Mouse (Mus musculus) neural tube, embryonic 15.5 days (tissue): ENCODE measurements around the gene Zfyve28. TPM values are rescaled to one million over a fixed set of nuclear protein-coding genes. Genes with fewer than 3 reads are reported as not detected.

Source experiments
- ATAC-seq: fragments of 200-750 bp; cut with Nextera tagmentation; 2 replicates; pipeline ENCODE4 v1.8.0; 2017; ENCODE audit warnings: mild to moderate bottlenecking, moderate TSS enrichment, moderate library complexity; ENCODE audit not compliant: low FRiP score
- H3K27ac ChIP-seq: fragments of 300-500 bp; sonication (generic); replicated peaks from 2 replicates; pipeline ENCODE4 v1.5.1; 2015; ENCODE audit warnings: mild to moderate bottlenecking, inconsistent platforms
- H3K27me3 ChIP-seq: fragments of 300-500 bp; sonication (generic); replicated peaks from 2 replicates; pipeline ENCODE4 v1.6.1; 2015; ENCODE audit warnings: inconsistent platforms
- H3K36me3 ChIP-seq: fragments of 300-500 bp; sonication (generic); 2 replicates; pipeline ENCODE4 v1.6.1; 2015; ENCODE audit warnings: inconsistent platforms
- H3K4me1 ChIP-seq: fragments of 300-500 bp; sonication (generic); 2 replicates; pipeline ENCODE4 v1.6.1; 2015; ENCODE audit warnings: inconsistent platforms
- H3K4me2 ChIP-seq: fragments of 300-500 bp; sonication (generic); 2 replicates; pipeline ENCODE4 v1.6.1; 2015; ENCODE audit warnings: inconsistent platforms, mild to moderate bottlenecking, moderate library complexity
- H3K4me3 ChIP-seq: fragments of 300-500 bp; sonication (generic); replicated peaks from 2 replicates; pipeline ENCODE4 v1.5.1; 2015; ENCODE audit warnings: mild to moderate bottlenecking, inconsistent platforms
- H3K9ac ChIP-seq: fragments of 300-500 bp; sonication (generic); replicated peaks from 2 replicates; pipeline ENCODE4 v1.6.1; 2015; ENCODE audit warnings: mild to moderate bottlenecking, inconsistent platforms
- H3K9me3 ChIP-seq: fragments of 300-500 bp; sonication (generic); replicated peaks from 2 replicates; pipeline ENCODE4 v1.6.1; 2016; ENCODE audit warnings: inconsistent platforms
- WGBS: fragments of 180-500 bp; shearing (Covaris S2); methylation state at CpG from one replicate; pipeline ENCODE4 v1.1.7; 2015; ENCODE audit warnings: mixed read lengths; 5-methylcytosine and 5-hydroxymethylcytosine counted together
- polyA plus RNA-seq: library from polyadenylated mRNA; unstranded; fragments of >200 nt; fragmentation: Nextera tagmentation; extraction: Ambion mirVana; gene quantifications from 2 replicates; pipeline ENCODE4 v1.2.1, GENCODE M21; 2015

Gene Zfyve28
- 6.3 and 7.5 TPM in 2 replicates for polyA plus RNA-seq

DNA sequence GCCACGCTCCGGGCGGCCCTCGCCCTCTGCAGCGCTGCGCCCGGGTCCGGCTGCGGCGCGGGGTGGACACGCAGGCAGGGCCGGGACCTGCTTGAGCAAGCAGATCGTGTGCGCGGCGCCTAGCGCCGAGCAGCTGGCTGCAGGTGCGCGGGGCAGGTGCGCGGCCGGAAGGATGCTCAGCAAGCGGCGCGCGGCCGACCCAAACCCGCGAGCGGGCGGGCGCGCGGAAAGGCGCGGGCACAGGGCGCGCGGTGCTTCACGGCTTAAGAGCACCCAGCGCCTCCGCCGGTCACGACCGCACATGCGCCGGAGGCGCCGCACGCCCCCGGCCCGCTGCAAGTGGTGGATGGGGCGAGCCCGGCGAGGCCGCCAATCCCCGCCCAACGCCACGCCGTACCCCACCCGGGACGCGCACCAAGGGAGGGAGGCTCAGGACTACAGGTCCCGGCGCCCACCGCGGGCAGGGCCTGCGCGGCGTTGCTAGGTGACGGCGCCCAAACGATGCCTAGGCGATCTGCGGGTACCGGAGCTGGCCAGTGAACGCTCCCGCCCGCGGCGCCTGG, at the start of gene Zfyve28, which contains the start of gene Cfap99:
TSS of gene Zfyve28 (minus strand) at position 296 of the 563 bp plus-strand sequence.
TSS of gene Cfap99 (plus strand) at position 447 of the 563 bp plus-strand sequence.
- ATAC-seq, result peak; percentile 99
- H3K36me3 ChIP-seq, result no peaks in the 10 kb centered on the region
- H3K9me3 ChIP-seq, result no peaks in the 10 kb centered on the region
- peak within 1 kb of the TSS; percentile 79 for H3K4me3 ChIP-seq
- peak within 1 kb of the TSS; percentile 80 for H3K9ac ChIP-seq
- H3K4me2 ChIP-seq, result peak within 1 kb of the TSS; percentile 76
- H3K27ac ChIP-seq, result peak within 1 kb of the TSS; percentile 65
- H3K27me3 ChIP-seq, result peaks cover 26% of the 10 kb centered on the region
- peaks cover 23% of the 10 kb centered on the region for H3K4me1 ChIP-seq
- under 1% methylated on average over 77 of the region's 83 CpGs for WGBS

DNA sequence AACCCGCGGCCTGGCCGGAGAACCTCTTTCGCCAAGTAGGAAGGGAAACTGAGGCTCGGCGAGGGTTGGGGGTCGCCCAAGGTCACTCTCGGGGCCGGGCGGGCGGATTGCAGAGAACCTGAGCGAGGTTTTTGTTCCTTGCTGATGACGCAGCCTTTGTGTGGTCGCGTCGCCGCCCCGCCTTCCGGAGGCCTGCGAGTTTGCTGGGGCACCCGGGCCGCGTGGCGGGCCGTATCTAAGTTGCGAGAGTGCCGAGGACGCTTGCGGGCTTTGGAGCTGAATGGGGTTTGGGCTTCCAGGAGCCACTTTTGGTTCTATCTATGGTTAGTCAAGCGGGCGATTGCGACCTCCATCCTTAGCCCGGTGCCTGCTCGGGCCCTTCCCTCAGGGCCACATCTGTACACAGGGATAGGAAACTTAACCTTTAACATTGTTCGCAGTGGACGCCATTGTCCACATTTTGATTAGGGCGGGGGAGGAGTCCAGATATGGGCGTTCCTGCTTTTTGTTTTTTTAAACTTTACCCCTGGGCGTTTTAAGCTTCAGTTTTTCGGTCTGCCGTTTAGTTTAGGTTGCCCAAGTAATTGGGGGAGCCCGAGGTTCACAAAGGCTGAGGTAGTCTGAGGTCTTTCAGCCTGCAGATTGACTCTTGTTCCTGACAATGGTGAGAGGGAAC, 48.7 kb upstream of the Zfyve28 start:
- H3K36me3 ChIP-seq, result no peaks in the 10 kb centered on the region
- peak overlapping the region; percentile 82 for H3K4me2 ChIP-seq
- H3K4me3 ChIP-seq, result peak overlapping the region; percentile 99
- ATAC-seq, result peak; percentile 16; the same call in 1 of the 2 replicates
- no peaks in the 10 kb centered on the region for H3K9me3 ChIP-seq
- H3K27ac ChIP-seq, result peak overlapping the region; percentile 94
- H3K4me1 ChIP-seq, result peaks cover 25% of the 10 kb centered on the region
- no peaks in the 10 kb centered on the region for H3K27me3 ChIP-seq
- under 1% methylated on average over 42 of the region's 42 CpGs for WGBS
- peak overlapping the region; percentile 95 for H3K9ac ChIP-seq

DNA sequence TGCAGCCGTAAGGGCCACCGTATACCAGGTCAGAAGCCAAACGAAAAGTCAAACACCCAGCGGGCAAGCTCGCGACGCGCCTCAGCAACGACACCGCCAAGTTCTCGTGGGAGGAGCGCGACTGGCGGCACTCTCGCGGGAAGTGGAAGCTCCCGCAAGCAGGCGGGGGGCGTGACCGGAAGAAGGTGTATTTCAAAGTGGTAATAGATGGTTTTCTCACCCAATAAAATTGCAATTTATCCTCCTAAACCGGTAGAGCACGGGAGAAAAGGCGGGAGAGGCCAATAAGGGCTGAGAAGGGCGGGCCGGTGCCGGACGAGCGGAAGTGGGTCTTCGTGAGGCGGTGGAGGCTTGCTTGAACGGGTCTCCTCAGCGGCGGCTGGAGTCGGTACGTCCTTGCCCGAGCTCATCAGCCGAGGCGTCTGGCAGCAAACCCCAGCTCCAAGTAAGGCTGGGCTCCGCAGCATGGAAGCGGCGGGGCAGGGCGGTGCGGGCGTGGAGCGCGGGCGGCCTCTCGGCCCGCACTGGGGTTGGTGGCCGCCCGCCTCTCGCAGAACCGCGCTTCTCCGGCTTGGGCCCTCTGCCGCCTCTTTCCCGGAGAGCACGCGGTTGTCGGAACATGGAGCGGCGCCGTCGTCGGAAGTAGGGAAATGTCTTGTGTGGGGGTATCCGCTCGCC, 48.0 kb upstream of the Zfyve28 start, which contains the start of gene Rnf4:
TSS of gene Rnf4 (plus strand) at position 193 of the 678 bp plus-strand sequence.
- Histone ChIP-seq H3K4me1 (peaks cover 25% of the 10 kb centered on the region), H3K9me3 (no peaks in the 10 kb centered on the region), H3K27me3 (no peaks in the 10 kb centered on the region), H3K9ac (peak within 1 kb of the TSS; percentile 95), H3K36me3 (no peaks in the 10 kb centered on the region), H3K27ac (peak within 1 kb of the TSS; percentile 94), H3K4me3 (peak within 1 kb of the TSS; percentile 99), H3K4me2 (peak within 1 kb of the TSS; percentile 94)
- peak; percentile 98 for ATAC-seq
- WGBS, result under 1% methylated on average over 67 of the region's 67 CpGs

DNA sequence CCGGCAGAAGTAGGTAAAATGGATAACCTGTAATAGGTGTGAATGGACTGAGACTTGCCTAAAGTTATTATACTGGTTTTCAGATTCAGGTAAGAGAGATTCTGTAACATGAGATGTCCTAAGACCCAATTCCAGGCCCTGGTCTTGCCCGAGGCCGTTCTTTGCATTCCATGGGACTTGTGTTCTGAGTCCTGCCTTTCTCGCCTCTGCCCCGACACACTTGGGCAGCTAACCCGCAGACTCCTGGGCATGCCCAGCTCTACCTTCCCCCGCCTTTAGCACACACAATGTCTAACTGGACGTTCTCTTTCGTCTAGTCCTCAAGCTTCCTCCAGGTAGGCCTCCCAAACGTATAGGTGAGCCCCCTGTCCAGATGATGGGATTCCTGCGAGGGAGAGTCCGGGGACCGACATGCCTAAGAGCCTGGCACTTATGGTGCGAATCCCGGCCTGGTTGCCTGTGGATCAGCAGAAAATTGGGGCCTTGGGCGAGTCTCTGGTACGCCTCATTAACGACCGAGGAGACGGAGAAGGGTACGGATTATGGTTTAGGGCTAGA, 47.4 kb upstream of the Zfyve28 start:
- H3K27me3 ChIP-seq, result no peaks in the 10 kb centered on the region
- WGBS, result 2% methylated on average over 21 of the region's 21 CpGs
- peaks cover 25% of the 10 kb centered on the region for H3K4me1 ChIP-seq
- H3K4me2 ChIP-seq, result peak overlapping the region; percentile 94
- H3K4me3 ChIP-seq, result peak overlapping the region; percentile 99
- peak; percentile 66 for ATAC-seq
- no peaks in the 10 kb centered on the region for H3K36me3 ChIP-seq
- H3K9me3 ChIP-seq, result no peaks in the 10 kb centered on the region
- H3K9ac ChIP-seq, result peak overlapping the region; percentile 95
- peak overlapping the region; percentile 91 for H3K27ac ChIP-seq

DNA sequence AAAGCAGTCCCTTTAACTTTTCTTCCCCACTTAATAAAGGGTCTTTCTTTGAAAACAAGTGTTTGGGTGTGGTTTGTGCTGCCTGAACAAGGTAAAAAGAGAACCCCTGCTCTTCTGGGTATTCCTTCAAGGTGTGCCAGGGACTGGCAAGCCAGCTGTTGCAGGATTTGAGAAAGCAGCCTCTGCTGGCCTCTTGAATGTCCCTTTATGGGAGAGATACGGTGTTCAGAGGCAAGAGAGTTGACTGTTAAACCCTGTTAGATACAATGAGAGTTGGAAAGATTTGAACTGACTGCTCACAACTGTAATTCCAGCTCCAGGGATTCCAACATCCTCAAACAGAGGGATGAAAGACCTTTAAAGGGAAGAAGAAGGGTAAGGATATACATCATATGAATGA, 45.8 kb upstream of the Zfyve28 start:
- H3K4me2 ChIP-seq, result no peak overlapping the region
- H3K9ac ChIP-seq, result no peak overlapping the region
- no peaks in the 10 kb centered on the region for H3K36me3 ChIP-seq
- H3K27me3 ChIP-seq, result no peaks in the 10 kb centered on the region
- peaks cover 22% of the 10 kb centered on the region for H3K4me1 ChIP-seq
- H3K27ac ChIP-seq, result no peak overlapping the region
- 89% methylated on average over 1 of the region's 1 CpGs for WGBS
- no peak for ATAC-seq
- no peaks in the 10 kb centered on the region for H3K9me3 ChIP-seq
- no peak overlapping the region for H3K4me3 ChIP-seq

DNA sequence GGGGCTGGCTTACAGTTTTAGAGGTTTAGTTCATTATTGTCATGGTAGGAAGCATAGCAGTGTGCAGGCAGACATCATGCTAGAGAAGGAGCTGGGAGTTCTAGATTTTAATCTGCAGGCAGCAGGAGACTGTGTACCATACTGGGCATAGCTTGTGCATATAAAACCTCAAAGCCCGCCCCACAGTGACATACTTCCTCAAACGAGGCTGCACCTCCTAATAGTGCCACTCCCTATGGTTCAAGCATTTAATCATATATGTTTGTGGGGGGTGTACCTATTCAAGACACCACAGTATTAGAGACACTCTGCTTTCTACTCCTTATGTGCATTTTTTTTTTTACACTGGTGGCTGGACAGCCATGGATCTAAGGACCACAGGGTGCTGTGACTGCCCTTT, 41.9 kb upstream of the Zfyve28 start:
- ATAC-seq, result no peak
- H3K9me3 ChIP-seq, result no peaks in the 10 kb centered on the region
- H3K9ac ChIP-seq, result no peak overlapping the region
- H3K27me3 ChIP-seq, result no peaks in the 10 kb centered on the region
- H3K4me1 ChIP-seq, result peaks cover 14% of the 10 kb centered on the region
- no peak overlapping the region for H3K4me3 ChIP-seq
- 84% methylated on average over 2 of the region's 2 CpGs for WGBS
- H3K36me3 ChIP-seq, result no peaks in the 10 kb centered on the region
- H3K4me2 ChIP-seq, result no peak overlapping the region
- no peak overlapping the region for H3K27ac ChIP-seq

DNA sequence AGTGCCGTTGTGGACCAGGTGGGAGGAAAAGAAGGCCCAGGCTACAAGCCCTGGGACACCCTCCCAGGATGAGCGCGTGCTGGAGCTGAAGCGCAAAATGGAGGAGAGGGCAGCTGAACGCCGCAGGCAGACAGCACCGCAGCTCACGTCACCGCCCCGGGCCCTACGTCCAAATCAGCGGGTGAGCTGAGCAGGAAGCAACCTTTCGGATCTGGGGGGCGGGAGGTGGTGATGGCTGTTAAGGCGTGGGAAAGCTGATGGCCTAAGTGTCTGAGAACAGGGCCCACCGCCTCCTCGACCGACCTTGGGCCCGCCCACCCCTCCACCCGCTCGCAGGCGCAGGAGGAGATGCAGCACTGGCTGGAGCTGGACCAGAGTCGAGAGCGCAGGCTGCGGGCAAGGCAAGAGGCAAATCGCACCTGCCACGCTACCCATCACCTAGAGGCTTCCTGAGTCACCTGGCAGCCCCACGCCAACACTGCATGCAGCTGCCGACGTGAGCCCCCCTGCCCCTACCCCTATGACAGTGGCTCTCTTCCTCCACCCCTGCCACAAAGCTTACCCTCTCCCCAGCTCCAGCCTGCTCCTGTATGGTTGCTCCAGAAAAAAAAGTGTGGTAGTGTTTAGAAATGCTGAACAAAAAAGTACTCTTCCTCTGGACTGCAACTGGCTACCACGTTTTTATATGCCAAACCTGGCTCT, 38.8 kb upstream of the Zfyve28 start:
- 14% methylated on average over 31 of the region's 31 CpGs for whole genome bisulfite sequencing
- H3K27me3 ChIP-seq, result no peaks in the 10 kb centered on the region
- peak overlapping the region; percentile 44 for H3K9ac ChIP-seq
- ATAC-seq, result peak; percentile 83
- H3K27ac ChIP-seq, result no peak overlapping the region
- H3K9me3 ChIP-seq, result no peaks in the 10 kb centered on the region
- H3K36me3 ChIP-seq, result no peaks in the 10 kb centered on the region
- H3K4me3 ChIP-seq, result peak overlapping the region; percentile 34
- H3K4me2 ChIP-seq, result peak overlapping the region; percentile 59
- peaks cover 14% of the 10 kb centered on the region for H3K4me1 ChIP-seq

DNA sequence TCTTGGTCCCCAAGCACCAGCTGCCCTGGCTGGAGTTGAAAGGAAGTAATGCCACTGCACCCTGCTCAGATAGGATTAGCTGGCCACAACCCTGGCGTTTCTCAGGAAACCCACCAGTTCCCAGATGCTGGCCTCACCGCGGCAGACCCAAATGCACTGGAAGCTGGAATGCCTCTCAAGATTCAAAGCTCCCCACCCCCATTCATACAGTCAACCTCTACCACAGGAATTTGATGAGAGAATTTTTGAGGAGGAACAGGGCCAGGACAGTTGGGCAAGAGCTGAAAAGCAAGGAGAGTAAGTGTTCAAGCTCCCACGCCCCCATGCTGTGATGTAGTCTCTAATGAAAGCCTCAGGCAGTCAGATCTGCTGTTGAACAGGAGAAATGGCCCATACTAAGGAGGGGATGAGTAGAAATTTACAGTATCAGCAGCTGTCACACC, 38.0 kb upstream of the Zfyve28 start:
- no peaks in the 10 kb centered on the region for H3K9me3 ChIP-seq
- no peaks in the 10 kb centered on the region for H3K36me3 ChIP-seq
- H3K4me2 ChIP-seq, result peak overlapping the region; percentile 59; the same call in 1 of the 2 replicates
- WGBS, result 38% methylated on average over 4 of the region's 4 CpGs
- H3K9ac ChIP-seq, result no peak overlapping the region
- no peak for ATAC-seq
- no peaks in the 10 kb centered on the region for H3K27me3 ChIP-seq
- H3K4me1 ChIP-seq, result peaks cover 14% of the 10 kb centered on the region
- H3K4me3 ChIP-seq, result no peak overlapping the region
- H3K27ac ChIP-seq, result no peak overlapping the region

DNA sequence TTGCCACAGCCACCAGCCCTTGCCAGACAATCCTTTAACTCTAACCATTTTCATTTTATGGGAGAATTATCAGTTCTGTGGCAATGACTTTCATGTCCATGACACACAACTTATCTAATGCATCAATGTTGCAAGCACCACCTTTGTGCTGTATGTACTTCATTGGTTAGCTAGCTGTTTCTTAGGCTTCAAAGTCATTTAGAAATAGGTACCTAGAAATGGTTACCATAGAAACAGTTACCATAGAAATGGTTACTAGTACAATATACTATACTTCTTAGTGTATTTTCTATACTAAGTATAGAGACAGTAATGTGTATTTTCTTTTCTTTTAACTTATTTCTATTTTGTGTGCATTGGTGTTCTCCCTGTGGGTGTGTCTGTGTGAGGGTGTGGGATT, 37.0 kb upstream of the Zfyve28 start:
- H3K27ac ChIP-seq, result no peak overlapping the region
- peaks cover 14% of the 10 kb centered on the region for H3K4me1 ChIP-seq
- no peak overlapping the region for H3K4me3 ChIP-seq
- H3K4me2 ChIP-seq, result no peak overlapping the region
- no peak for ATAC-seq
- H3K36me3 ChIP-seq, result no peaks in the 10 kb centered on the region
- H3K9ac ChIP-seq, result no peak overlapping the region
- H3K27me3 ChIP-seq, result no peaks in the 10 kb centered on the region
- no peaks in the 10 kb centered on the region for H3K9me3 ChIP-seq

DNA sequence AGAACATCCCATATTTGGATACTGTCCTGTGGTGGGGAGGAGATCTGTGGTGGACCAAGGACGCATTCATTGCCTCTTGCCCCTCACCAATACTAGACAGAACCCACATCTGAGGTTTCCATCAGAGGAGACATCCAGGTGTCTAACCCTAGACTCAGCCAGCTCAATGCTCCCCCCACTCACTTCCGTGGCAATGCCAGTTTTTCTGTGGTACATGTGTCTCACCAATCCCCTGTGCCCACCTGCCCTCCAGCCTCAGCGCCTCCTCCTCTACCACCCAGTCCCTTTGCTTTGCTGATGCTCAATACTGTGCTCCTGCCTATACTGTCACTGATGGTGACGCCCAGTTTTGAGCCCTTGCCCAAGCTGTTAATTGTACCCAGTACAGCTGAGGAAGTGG, 33.0 kb upstream of the Zfyve28 start:
- 86% methylated on average over 4 of the region's 4 CpGs for WGBS
- Histone ChIP-seq H3K4me1 (peaks cover 2% of the 10 kb centered on the region), H3K9ac (no peak overlapping the region), H3K27ac (no peak overlapping the region), H3K36me3 (no peaks in the 10 kb centered on the region), H3K27me3 (no peaks in the 10 kb centered on the region), H3K9me3 (no peaks in the 10 kb centered on the region), H3K4me3 (no peak overlapping the region), H3K4me2 (no peak overlapping the region)
- no peak for ATAC-seq

DNA sequence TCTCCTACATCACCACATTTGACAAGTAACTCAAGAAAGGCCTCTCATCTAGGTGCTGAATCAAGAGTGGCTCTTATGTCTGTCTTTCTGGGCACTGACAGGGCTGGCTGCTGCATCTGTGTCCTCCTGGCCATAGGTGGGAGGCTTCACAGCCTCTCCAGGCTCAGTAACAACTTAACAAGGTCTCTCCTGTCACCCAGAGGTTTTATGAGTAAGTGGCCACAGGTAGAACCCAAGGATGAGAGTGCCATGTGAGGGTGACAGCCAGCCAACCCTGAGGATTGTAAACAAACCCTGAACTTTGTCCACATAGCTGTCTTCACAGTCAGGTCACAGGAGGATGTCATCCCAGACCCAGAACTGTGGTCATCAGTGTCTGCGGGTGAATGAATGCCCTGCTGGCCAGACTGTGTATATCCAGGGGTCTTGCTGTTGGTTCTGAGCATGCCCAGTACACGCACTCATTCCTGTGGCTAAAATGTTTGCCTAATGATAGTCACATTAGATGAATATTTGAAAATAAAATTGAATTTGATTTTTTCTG, 31.3 kb upstream of the Zfyve28 start:
- Histone ChIP-seq H3K36me3 (no peaks in the 10 kb centered on the region), H3K4me1 (no peaks in the 10 kb centered on the region), H3K4me2 (no peak overlapping the region), H3K4me3 (no peak overlapping the region), H3K9me3 (no peaks in the 10 kb centered on the region), H3K27me3 (no peaks in the 10 kb centered on the region), H3K9ac (no peak overlapping the region), H3K27ac (no peak overlapping the region)
- WGBS, result 77% methylated on average over 2 of the region's 2 CpGs
- no peak for ATAC-seq
